Mouse (Mus musculus) CH12.LX (cell line): ENCODE results near the gene Vsir. TPM values are rescaled to one million over a fixed set of nuclear protein-coding genes. Genes with fewer than 3 reads are reported as not detected.

Source experiments
- DNase-seq: peaks from one replicate; pipeline ENCODE4 v3.0.0-alpha.2; 2013; ENCODE audit errors: extremely low read depth
- H3K27ac ChIP-seq: 2 replicates; pipeline ENCODE4 v1.5.1; 2012; ENCODE audit warnings: low read depth, mild to moderate bottlenecking, control low read depth, moderate library complexity; ENCODE audit not compliant: insufficient read depth
- H3K27me3 ChIP-seq: replicated peaks from 2 replicates; pipeline ENCODE3; 2012; ENCODE audit warnings: inconsistent platforms
- H3K36me3 ChIP-seq, 2 experiments: replicated peaks in 1 of 2; 2 replicates each; pipeline versions ENCODE3 to v1.6.1; 2012; ENCODE audit warnings: inconsistent platforms in 1 of 2, low read length in 1 of 2, mild to moderate bottlenecking in 1 of 2, mixed read lengths in 1 of 2, moderate library complexity in 1 of 2; ENCODE audit not compliant: control insufficient read depth in 1 of 2, insufficient read depth in 1 of 2
- H3K4me1 ChIP-seq, 2 experiments: 2 replicates each; pipeline ENCODE4 v1.6.1; 2012; ENCODE audit warnings: inconsistent platforms in 1 of 2, moderate library complexity in 1 of 2; ENCODE audit not compliant: insufficient read depth in 2 of 2, control insufficient read depth in 1 of 2
- H3K4me2 ChIP-seq: 2 replicates; pipeline ENCODE4 v1.6.1; 2012; ENCODE audit warnings: low read depth, mild to moderate bottlenecking, control low read depth; ENCODE audit not compliant: poor library complexity, insufficient read depth, severe bottlenecking
- H3K4me3 ChIP-seq, 3 experiments: fragments of 150-350 bp in 1 of 3; sonication (generic) in 1 of 3; replicated peaks in 1 of 3; 2 replicates each; pipeline versions ENCODE3 to v1.5.1; 2011 to 2012; ENCODE audit warnings: low read depth in 2 of 3, low read length in 2 of 3, mild to moderate bottlenecking in 2 of 3, moderate library complexity in 2 of 3, control low read depth in 1 of 3, improper control_type of control experiment in 1 of 3, inconsistent platforms in 1 of 3, mixed read lengths in 1 of 3; ENCODE audit not compliant: poor library complexity in 1 of 3
- H3K79me2 ChIP-seq: replicated peaks from 2 replicates; pipeline ENCODE4 v1.6.1; 2012; ENCODE audit warnings: mild to moderate bottlenecking, moderate library complexity; ENCODE audit not compliant: control insufficient read depth, poor library complexity, insufficient read depth, severe bottlenecking; ENCODE audit errors: extremely low read depth
- H3K9ac ChIP-seq: 2 replicates; pipeline ENCODE4 v1.6.1; 2012; ENCODE audit warnings: low read depth, mild to moderate bottlenecking, control low read depth, moderate library complexity; ENCODE audit not compliant: insufficient read depth
- H3K9me3 ChIP-seq: replicated peaks from 2 replicates; pipeline ENCODE3; 2012; ENCODE audit warnings: low read length, inconsistent platforms, mixed read lengths
- BHLHE40 ChIP-seq: IDR thresholded peaks from 2 replicates; pipeline ENCODE4 v1.6.1; 2011; ENCODE audit warnings: mild to moderate bottlenecking, low read depth, low read length, improper control_type of control experiment
- CHD2 ChIP-seq: IDR thresholded peaks from 2 replicates; pipeline ENCODE4 v1.6.1; 2011; ENCODE audit warnings: low read length, improper control_type of control experiment
- KAT2A ChIP-seq: IDR thresholded peaks from 2 replicates; pipeline ENCODE4 v1.6.1; 2012; ENCODE audit warnings: low read length, improper control_type of control experiment, inconsistent platforms; ENCODE audit not compliant: insufficient replicate concordance
- MAX ChIP-seq: IDR thresholded peaks from 2 replicates; pipeline ENCODE4 v1.6.1; 2011; ENCODE audit warnings: low read length, improper control_type of control experiment
- MEF2A ChIP-seq: IDR thresholded peaks from 2 replicates; pipeline ENCODE4 v1.6.1; 2014; ENCODE audit warnings: low read depth, mild to moderate bottlenecking, inconsistent platforms, low read length, improper control_type of control experiment, borderline replicate concordance
- MYC ChIP-seq: IDR thresholded peaks from 2 replicates; pipeline ENCODE4 v1.6.1; 2011; ENCODE audit warnings: low read depth, mild to moderate bottlenecking, improper control_type of control experiment, low read length
- NELFE ChIP-seq: IDR thresholded peaks from 2 replicates; pipeline ENCODE4 v1.6.1; 2011; ENCODE audit warnings: low read depth, low read length, improper control_type of control experiment
- PAX5 ChIP-seq: IDR thresholded peaks from 2 replicates; pipeline ENCODE4 v1.6.1; 2012; ENCODE audit warnings: low read length, inconsistent platforms, mixed read lengths
- POLR2A ChIP-seq: IDR thresholded peaks from 2 replicates; pipeline ENCODE4 v1.6.1; 2011; ENCODE audit warnings: low read depth, mild to moderate bottlenecking, improper control_type of control experiment, low read length
- POLR2AphosphoS2 ChIP-seq: IDR thresholded peaks from 2 replicates; pipeline ENCODE4 v1.6.1; 2011; ENCODE audit warnings: low read depth, low read length, improper control_type of control experiment
- RCOR1 ChIP-seq: conservative IDR thresholded peaks from 2 replicates; pipeline ENCODE4 v1.6.1; 2012; ENCODE audit warnings: low read depth, mild to moderate bottlenecking, inconsistent platforms, low read length, improper control_type of control experiment
- SIN3A ChIP-seq: IDR thresholded peaks from 2 replicates; pipeline ENCODE4 v1.6.1; 2012; ENCODE audit warnings: low read length, improper control_type of control experiment, inconsistent platforms
- TBP ChIP-seq: conservative IDR thresholded peaks from 2 replicates; pipeline ENCODE4 v1.6.1; 2011; ENCODE audit warnings: low read depth, low read length, improper control_type of control experiment
- USF1 ChIP-seq: IDR thresholded peaks from 2 replicates; pipeline ENCODE4 v1.6.1; 2014; ENCODE audit warnings: low read depth, mild to moderate bottlenecking, inconsistent platforms, low read length, improper control_type of control experiment
- ZC3H11A ChIP-seq: IDR thresholded peaks from 2 replicates; pipeline ENCODE4 v1.6.1; 2012; ENCODE audit warnings: low read depth, mild to moderate bottlenecking, inconsistent platforms, low read length, improper control_type of control experiment
- ZKSCAN1 ChIP-seq: IDR thresholded peaks from 2 replicates; pipeline ENCODE4 v1.6.1; 2012; ENCODE audit warnings: low read depth, inconsistent platforms, low read length, improper control_type of control experiment, borderline replicate concordance
- ZMIZ1 ChIP-seq: IDR thresholded peaks from 2 replicates; pipeline ENCODE4 v1.6.1; 2012; ENCODE audit warnings: low read depth, mild to moderate bottlenecking, inconsistent platforms, low read length, improper control_type of control experiment
- dilution Hi-C: fragments of 300-500 bp; cut with MboI; formaldehyde crosslinking; loops from 2 replicates; pipeline ENCODE4 v1.14.3; 2020; ENCODE audit warnings: low sequenced_read_pairs; ENCODE audit not compliant: extremely low pct_unique_long_range_greater_than_20kb, extremely low pct_ligation_motif_present
- in situ Hi-C: fragments of 300-500 bp; cut with MboI; formaldehyde crosslinking; loops from 3 replicates; pipeline ENCODE4 v1.14.3; 2019; ENCODE audit warnings: low sequenced_read_pairs, low pct_ligation_motif_present, low pct_unique_long_range_greater_than_20kb, mixed read lengths
- polyA plus RNA-seq: library from polyadenylated mRNA; unstranded; fragments of >175 nt; gene quantifications from 2 replicates; pipeline ENCODE4 v1.2.1, GENCODE M21; 2012; ENCODE audit warnings: low read depth; ENCODE audit not compliant: insufficient read length
- total RNA-seq, 2 experiments: library from RNA; depleted of rRNA; stranded (reverse); fragments of 300-350 nt in 1 of 2; fragments of >200 nt in 1 of 2; gene quantifications; 2 replicates each; pipeline ENCODE4 v1.2.3; 2012 to 2014

Gene Vsir
- total and polyA plus RNA-seq, 3 experiments: 4.7 to 9.5 (median 5.5) TPM

DNA sequence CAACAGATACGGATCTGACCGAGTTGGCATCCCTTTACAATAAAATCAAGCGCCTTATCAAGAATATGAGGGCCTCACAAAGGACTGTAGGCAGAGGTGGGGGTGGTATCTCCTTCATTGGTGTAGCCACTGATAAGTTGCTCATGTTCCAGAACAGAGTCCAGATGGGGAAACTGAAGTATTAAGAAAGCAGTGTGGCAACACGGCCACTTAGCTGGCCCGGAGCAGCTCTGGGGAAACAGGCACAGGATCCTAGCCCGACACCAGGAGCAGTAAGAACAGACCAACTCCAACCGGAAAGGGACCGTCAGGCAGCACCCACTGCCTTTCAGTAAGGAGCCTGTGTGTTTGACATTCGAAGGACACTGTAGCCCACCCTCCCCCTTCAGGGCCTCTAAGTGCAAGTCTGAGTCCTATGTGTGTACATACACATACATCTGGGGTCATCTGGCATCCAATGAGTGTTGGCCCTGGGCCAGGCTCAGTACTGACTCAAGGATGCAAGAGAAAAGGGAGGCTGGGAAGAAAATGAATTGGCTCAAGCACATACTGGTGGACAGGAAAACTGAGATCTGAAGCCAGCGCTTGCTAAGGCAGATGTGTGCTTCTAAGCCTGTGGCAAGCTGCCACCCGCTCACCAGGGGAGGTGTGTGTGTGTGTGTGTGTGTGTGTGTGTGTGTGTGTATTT, 17.5 kb upstream of the Vsir start:
- Histone ChIP-seq H3K36me3 (no peaks in the 10 kb centered on the region), H3K79me2 (no peaks in the 10 kb centered on the region), H3K9ac (no peak overlapping the region), H3K27ac (no peak overlapping the region), H3K4me2 (no peak overlapping the region), H3K27me3 (peaks cover 27% of the 10 kb centered on the region), H3K9me3 (no peaks in the 10 kb centered on the region), H3K4me1 (no peaks in the 10 kb centered on the region), H3K4me3 (no peak overlapping the region)
- no peak for DNase-seq
- in situ Hi-C loops: no loop called here
- dilution Hi-C loops: no loop called here
- TF ChIP-seq CHD2 (no peak), PAX5 (no peak), RCOR1 (no peak), USF1 (no peak), KAT2A (no peak), MEF2A (no peak)

GRCm38 (mm10) chr10:60334583-60334982, 12.1 kb upstream of the Vsir start:
- dilution Hi-C loops: no loop called here
- Histone ChIP-seq H3K4me1 (no peaks in the 10 kb centered on the region), H3K27ac (no peak overlapping the region), H3K4me2 (no peak overlapping the region), H3K27me3 (peaks cover 26% of the 10 kb centered on the region)
- DNase-seq: no peak
- TF ChIP-seq USF1 (no peak), TBP (no peak), KAT2A (no peak), SIN3A (no peak), MAX (no peak), PAX5 (no peak), MYC (no peak), RCOR1 (no peak), ZMIZ1 (no peak), ZC3H11A (no peak), ZKSCAN1 (no peak), BHLHE40 (no peak), NELFE (no peak), POLR2A (no peak), CHD2 (no peak), POLR2AphosphoS2 (no peak)
- TF ChIP-seq, all 38 proteins: peak for 0
- H3K79me2 ChIP-seq: no peaks in the 10 kb centered on the region
- no peaks in the 10 kb centered on the region for H3K9me3 ChIP-seq
- no peak overlapping the region for H3K4me3 ChIP-seq
- H3K9ac ChIP-seq: no peak overlapping the region
- H3K36me3 ChIP-seq: no peaks in the 10 kb centered on the region
- in situ Hi-C loops: no loop called here
